Mouse (Mus musculus) neural tube, embryonic 11.5 days (tissue): Measurements from ENCODE around the gene Epha10. TPM values are rescaled to one million over a fixed set of nuclear protein-coding genes. Genes with fewer than 3 reads are reported as not detected.

Experiments used
- ATAC-seq: fragments of 200-750 bp; cut with Nextera tagmentation; 2 replicates; pipeline ENCODE4 v1.8.0; 2017; ENCODE audit warnings: moderate number of reproducible peaks, mild to moderate bottlenecking, moderate TSS enrichment, moderate library complexity; ENCODE audit not compliant: insufficient read depth, low FRiP score, low TSS enrichment
- DNase-seq: peaks from one replicate; pipeline ENCODE4 v3.0.0-alpha.2; 2015; ENCODE audit warnings: low spot score
- H3K27ac ChIP-seq: fragments of 300-500 bp; sonication (generic); 2 replicates; pipeline ENCODE4 v1.5.1; 2014; ENCODE audit warnings: low read depth, mild to moderate bottlenecking, low read length
- H3K27me3 ChIP-seq: fragments of 300-500 bp; sonication (generic); 2 replicates; pipeline ENCODE4 v1.6.1; 2014; ENCODE audit warnings: mild to moderate bottlenecking, low read length, mixed read lengths; ENCODE audit not compliant: control insufficient read depth, insufficient read depth
- H3K36me3 ChIP-seq: fragments of 300-500 bp; sonication (generic); 2 replicates; pipeline ENCODE4 v1.6.1; 2014; ENCODE audit warnings: mild to moderate bottlenecking, low read length, moderate library complexity, mixed read lengths; ENCODE audit not compliant: control insufficient read depth, insufficient read depth
- H3K4me1 ChIP-seq: fragments of 300-500 bp; sonication (generic); 2 replicates; pipeline ENCODE4 v1.6.1; 2014; ENCODE audit warnings: low read length, mixed read lengths; ENCODE audit not compliant: control insufficient read depth, insufficient read depth
- H3K4me2 ChIP-seq: fragments of 300-500 bp; sonication (generic); 2 replicates; pipeline ENCODE4 v1.6.1; 2014; ENCODE audit warnings: low read depth, mild to moderate bottlenecking, moderate library complexity
- H3K4me3 ChIP-seq: fragments of 300-500 bp; sonication (generic); 2 replicates; pipeline ENCODE4 v1.5.1; 2014; ENCODE audit warnings: low read depth, low read length
- H3K9ac ChIP-seq: fragments of 300-500 bp; sonication (generic); 2 replicates; pipeline ENCODE4 v1.6.1; 2014; ENCODE audit warnings: mild to moderate bottlenecking, low read length
- H3K9me3 ChIP-seq: fragments of 300-500 bp; sonication (generic); 2 replicates; pipeline ENCODE4 v1.6.1; 2016; ENCODE audit warnings: low read length; ENCODE audit not compliant: control insufficient read depth
- whole genome bisulfite sequencing: fragments of 180-500 bp; shearing (Covaris S2); extraction: QIAGEN DNeasy Blood & Tissue Kit; methylation state at CpG from one replicate; pipeline ENCODE4 v1.1.7; 2014; 5-methylcytosine and 5-hydroxymethylcytosine counted together
- polyA plus RNA-seq: library from polyadenylated mRNA; unstranded; fragments of >200 nt; fragmentation: Nextera tagmentation; extraction: Ambion mirVana; gene quantifications from 2 replicates; pipeline ENCODE4 v1.2.1, GENCODE M21; 2014

Gene Epha10
- polyA plus RNA-seq, 1 experiment from 2014 or later: 3.7 TPM

DNA sequence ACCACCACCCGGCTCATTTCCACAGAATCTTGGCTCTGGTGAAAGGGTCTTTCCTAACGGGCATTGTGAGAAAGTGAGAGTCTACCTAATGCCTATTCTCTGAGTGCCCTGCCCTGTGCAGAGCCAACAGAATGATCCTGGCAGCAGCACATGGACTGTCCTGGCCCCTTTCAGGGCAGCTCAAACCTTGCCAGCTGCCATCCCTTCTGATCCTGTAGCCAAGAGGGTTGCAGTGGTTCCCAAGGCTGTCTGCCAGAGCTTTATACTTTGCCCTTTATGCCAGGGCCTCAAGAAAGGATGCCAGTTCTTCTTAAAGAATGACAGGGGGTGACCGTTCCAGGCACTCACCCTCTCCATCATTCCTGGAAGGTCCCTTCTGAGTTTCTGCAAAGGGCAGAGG is 68.8 kb downstream of the Epha10 start:
- no peak for ATAC-seq
- Histone ChIP-seq H3K27me3 (no peaks in the 10 kb centered on the region), H3K9me3 (no peaks in the 10 kb centered on the region), H3K4me1 (no peaks in the 10 kb centered on the region), H3K4me3 (no peak overlapping the region), H3K9ac (no peak overlapping the region), H3K4me2 (no peak overlapping the region), H3K27ac (no peak overlapping the region), H3K36me3 (no peaks in the 10 kb centered on the region)
- DNase-seq: no peak
- 85% methylated on average over 3 of the region's 3 CpGs for WGBS

GRCm38 (mm10) chr4:124950181-124951035 is 69.7 kb downstream of the Epha10 start:
- no peak for ATAC-seq
- H3K36me3 ChIP-seq: no peaks in the 10 kb centered on the region
- whole genome bisulfite sequencing: 65% methylated on average over 21 of the region's 21 CpGs

DNA sequence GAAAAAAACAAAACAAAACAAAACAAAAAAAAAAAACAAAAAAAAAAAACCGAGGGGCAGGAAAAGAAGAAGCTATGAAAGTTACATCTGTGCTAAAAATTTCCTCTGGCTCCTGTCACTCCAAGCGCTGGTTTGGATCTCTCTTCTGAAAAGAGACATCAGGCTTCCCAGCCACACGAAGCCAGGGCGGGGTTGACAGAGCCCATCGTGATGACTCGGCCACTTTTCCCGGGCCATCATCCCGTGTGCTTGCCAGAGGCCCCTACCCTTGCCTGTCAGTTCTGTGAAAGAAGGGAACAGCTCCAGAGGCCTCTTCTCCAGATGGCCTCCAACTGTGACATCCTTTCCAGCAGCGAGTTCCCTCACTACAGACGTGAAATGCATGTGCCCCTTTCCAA is 70.3 kb downstream of the Epha10 start:
- DNase-seq (no peak), ATAC-seq (no peak)
- no peak overlapping the region for H3K4me3 ChIP-seq
- no peak overlapping the region for H3K4me2 ChIP-seq
- no peaks in the 10 kb centered on the region for H3K4me1 ChIP-seq
- no peak overlapping the region for H3K9ac ChIP-seq
- 48% methylated on average over 10 of the region's 10 CpGs for WGBS
- H3K36me3 ChIP-seq: no peaks in the 10 kb centered on the region
- H3K9me3 ChIP-seq: no peaks in the 10 kb centered on the region
- no peaks in the 10 kb centered on the region for H3K27me3 ChIP-seq
- no peak overlapping the region for H3K27ac ChIP-seq

More at GRCm38 (mm10) chr4:124950181-124951035, 69.7 kb downstream of the Epha10 start:
- Histone ChIP-seq H3K27ac (no peak overlapping the region), H3K4me3 (no peak overlapping the region), H3K4me2 (no peak overlapping the region), H3K9me3 (no peaks in the 10 kb centered on the region), H3K27me3 (no peaks in the 10 kb centered on the region), H3K9ac (no peak overlapping the region), H3K4me1 (no peaks in the 10 kb centered on the region)
- no peak for DNase-seq

DNA sequence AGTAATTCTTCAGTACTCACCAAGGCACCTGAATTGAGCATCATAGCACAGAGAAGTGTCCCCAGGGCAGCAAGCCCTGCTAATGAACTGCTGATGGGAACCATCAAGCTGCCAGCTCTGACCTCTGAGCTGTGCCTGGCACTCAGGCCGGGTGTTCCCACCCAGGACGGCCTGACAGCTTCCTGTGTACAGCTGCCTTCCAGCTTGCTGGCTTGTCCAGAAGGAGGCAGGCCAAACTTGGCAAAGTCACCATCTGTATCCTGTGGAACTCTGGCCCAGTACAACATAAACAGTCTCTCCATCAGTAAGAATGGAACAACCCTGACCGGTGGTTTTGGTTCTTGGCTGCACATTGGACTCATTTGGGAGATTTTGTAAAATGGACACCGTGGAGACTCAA is 72.8 kb downstream of the Epha10 start:
- ATAC-seq: no peak
- Histone ChIP-seq H3K9me3 (no peaks in the 10 kb centered on the region), H3K4me1 (no peaks in the 10 kb centered on the region), H3K27ac (no peak overlapping the region), H3K27me3 (no peaks in the 10 kb centered on the region), H3K9ac (no peak overlapping the region), H3K4me3 (no peak overlapping the region), H3K4me2 (no peak overlapping the region), H3K36me3 (no peaks in the 10 kb centered on the region)
- 76% methylated on average over 4 of the region's 4 CpGs for WGBS
- DNase-seq: no peak

DNA sequence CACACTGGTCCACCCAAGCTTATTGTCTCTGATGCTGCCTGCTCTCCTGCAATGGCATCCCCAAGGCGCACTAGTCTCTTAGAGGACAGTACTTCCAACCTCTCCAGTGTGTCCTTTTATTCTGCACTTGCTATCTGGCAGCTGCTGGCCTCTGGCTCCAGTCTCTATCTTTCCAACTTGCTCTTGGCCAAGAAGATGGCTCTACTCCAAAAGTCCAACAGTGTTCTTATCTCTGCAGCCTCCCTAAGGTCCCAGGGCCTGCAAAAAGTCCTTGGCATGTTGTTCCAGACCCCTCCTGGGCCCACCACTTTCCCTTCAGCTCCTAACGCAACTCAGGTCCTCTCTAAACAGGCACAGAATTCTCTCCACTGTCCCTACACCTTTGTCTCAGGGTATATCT is 76.6 kb downstream of the Epha10 start:
- no peak overlapping the region for H3K9ac ChIP-seq
- no peak overlapping the region for H3K4me3 ChIP-seq
- no peaks in the 10 kb centered on the region for H3K27me3 ChIP-seq
- ATAC-seq (no peak), DNase-seq (no peak)
- 87% methylated on average over 2 of the region's 2 CpGs for WGBS
- H3K27ac ChIP-seq: no peak overlapping the region
- no peaks in the 10 kb centered on the region for H3K4me1 ChIP-seq
- H3K36me3 ChIP-seq: no peaks in the 10 kb centered on the region
- no peaks in the 10 kb centered on the region for H3K9me3 ChIP-seq
- no peak overlapping the region for H3K4me2 ChIP-seq

- WGBS: 59% methylated on average over 11 of the region's 11 CpGs
Measured at GRCm38 (mm10) chr4:124959062-124959461, 78.4 kb downstream of the Epha10 start.

GRCm38 (mm10) chr4:124960940-124961339 is 80.2 kb downstream of the Epha10 start:
- Histone ChIP-seq H3K27me3 (no peaks in the 10 kb centered on the region), H3K36me3 (no peaks in the 10 kb centered on the region), H3K4me2 (no peak overlapping the region), H3K9ac (no peak overlapping the region), H3K4me1 (peaks cover 6% of the 10 kb centered on the region; the same call in 1 of the 2 replicates), H3K4me3 (no peak overlapping the region), H3K27ac (no peak overlapping the region), H3K9me3 (no peaks in the 10 kb centered on the region)
- DNase-seq: no peak
- no peak for ATAC-seq
- WGBS: 90% methylated on average over 11 of the region's 11 CpGs

More at GRCm38 (mm10) chr4:124959062-124959461, 78.4 kb downstream of the Epha10 start:
- H3K36me3 ChIP-seq: no peaks in the 10 kb centered on the region
- no peak overlapping the region for H3K27ac ChIP-seq
- H3K4me3 ChIP-seq: no peak overlapping the region
- H3K27me3 ChIP-seq: no peaks in the 10 kb centered on the region
- no peak overlapping the region for H3K4me2 ChIP-seq
- no peak overlapping the region; the same call in 1 of the 2 replicates for H3K9ac ChIP-seq
- no peaks in the 10 kb centered on the region for H3K9me3 ChIP-seq
- no peak for ATAC-seq
- no peaks in the 10 kb centered on the region for H3K4me1 ChIP-seq
- DNase-seq: no peak

DNA sequence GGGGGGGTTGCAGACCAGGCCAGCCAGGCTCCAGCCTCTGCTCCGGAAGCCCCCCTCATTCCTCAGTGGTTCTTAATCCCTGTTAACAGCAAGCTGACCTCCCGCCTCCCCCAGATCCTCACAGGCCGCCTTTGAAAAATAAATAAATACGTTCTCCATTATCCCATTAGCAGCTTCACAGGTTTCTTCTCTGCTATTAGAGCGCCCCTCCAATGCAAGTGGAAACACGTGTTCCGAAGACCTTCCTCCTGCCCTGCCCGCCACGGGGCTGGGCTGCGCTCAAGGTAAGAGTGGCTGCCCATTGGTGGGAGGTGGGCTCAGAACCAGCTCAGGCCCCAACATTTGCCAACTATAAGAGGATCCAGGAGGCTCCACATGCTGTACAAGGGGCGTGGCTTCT is 81.9 kb downstream of the Epha10 start:
- ATAC-seq (no peak), DNase-seq (no peak)
- WGBS: 74% methylated on average over 11 of the region's 11 CpGs
- H3K36me3 ChIP-seq: no peaks in the 10 kb centered on the region
- H3K4me3 ChIP-seq: no peak overlapping the region
- H3K9ac ChIP-seq: no peak overlapping the region
- H3K27ac ChIP-seq: no peak overlapping the region
- H3K4me2 ChIP-seq: no peak overlapping the region
- no peaks in the 10 kb centered on the region for H3K27me3 ChIP-seq
- H3K9me3 ChIP-seq: no peaks in the 10 kb centered on the region
- H3K4me1 ChIP-seq: peaks cover 6% of the 10 kb centered on the region; the same call in 1 of the 2 replicates
